Mouse (Mus musculus) CH12.LX (cell line): ENCODE data around the gene Hist1h2bk.
A peak's percentile ranks its signal among the peaks of the same experiment; 100 is the strongest.

Source experiments
- CHD2 ChIP-seq: IDR thresholded peaks from 2 replicates; pipeline ENCODE4 v1.6.1; 2011; ENCODE audit warnings: low read length, improper control_type of control experiment
- CTCF ChIP-seq, 2 experiments: IDR thresholded peaks in 1 of 2; conservative IDR thresholded peaks in 1 of 2; 2 replicates each; pipeline ENCODE4 v1.5.1; 2011 to 2012; ENCODE audit warnings: low read depth in 2 of 2, low read length in 2 of 2, improper control_type of control experiment in 1 of 2, inconsistent platforms in 1 of 2, mild to moderate bottlenecking in 1 of 2, moderate library complexity in 1 of 2
- E2F4 ChIP-seq: IDR thresholded peaks from 2 replicates; pipeline ENCODE4 v1.6.1; 2011; ENCODE audit warnings: low read depth, low read length, improper control_type of control experiment; ENCODE audit not compliant: insufficient replicate concordance
- EP300 ChIP-seq: IDR thresholded peaks from 2 replicates; pipeline ENCODE4 v1.6.1; 2011; ENCODE audit warnings: low read length, improper control_type of control experiment
- MEF2A ChIP-seq: IDR thresholded peaks from 2 replicates; pipeline ENCODE4 v1.6.1; 2014; ENCODE audit warnings: low read depth, mild to moderate bottlenecking, inconsistent platforms, low read length, improper control_type of control experiment, borderline replicate concordance
- MXI1 ChIP-seq: IDR thresholded peaks from 2 replicates; pipeline ENCODE4 v1.6.1; 2011; ENCODE audit warnings: mild to moderate bottlenecking, low read depth, low read length, improper control_type of control experiment
- NRF1 ChIP-seq: IDR thresholded peaks from 2 replicates; pipeline ENCODE4 v1.6.1; 2014; ENCODE audit warnings: low read depth, mild to moderate bottlenecking, inconsistent platforms, low read length, improper control_type of control experiment, moderate library complexity
- POLR2A ChIP-seq: IDR thresholded peaks from 2 replicates; pipeline ENCODE4 v1.6.1; 2011; ENCODE audit warnings: low read depth, mild to moderate bottlenecking, improper control_type of control experiment, low read length
- RAD21 ChIP-seq: IDR thresholded peaks from 2 replicates; pipeline ENCODE4 v1.6.1; 2011; ENCODE audit warnings: low read depth, mild to moderate bottlenecking, low read length, improper control_type of control experiment, moderate library complexity
- SMC3 ChIP-seq: IDR thresholded peaks from 2 replicates; pipeline ENCODE4 v1.6.1; 2011; ENCODE audit warnings: low read depth, low read length, improper control_type of control experiment
- USF1 ChIP-seq: IDR thresholded peaks from 2 replicates; pipeline ENCODE4 v1.6.1; 2014; ENCODE audit warnings: low read depth, mild to moderate bottlenecking, inconsistent platforms, low read length, improper control_type of control experiment
- USF2 ChIP-seq: conservative IDR thresholded peaks from 2 replicates; pipeline ENCODE4 v1.6.1; 2011; ENCODE audit warnings: low read depth, low read length, improper control_type of control experiment
- ZC3H11A ChIP-seq: IDR thresholded peaks from 2 replicates; pipeline ENCODE4 v1.6.1; 2012; ENCODE audit warnings: low read depth, mild to moderate bottlenecking, inconsistent platforms, low read length, improper control_type of control experiment
- ZKSCAN1 ChIP-seq: IDR thresholded peaks from 2 replicates; pipeline ENCODE4 v1.6.1; 2012; ENCODE audit warnings: low read depth, inconsistent platforms, low read length, improper control_type of control experiment, borderline replicate concordance

DNA sequence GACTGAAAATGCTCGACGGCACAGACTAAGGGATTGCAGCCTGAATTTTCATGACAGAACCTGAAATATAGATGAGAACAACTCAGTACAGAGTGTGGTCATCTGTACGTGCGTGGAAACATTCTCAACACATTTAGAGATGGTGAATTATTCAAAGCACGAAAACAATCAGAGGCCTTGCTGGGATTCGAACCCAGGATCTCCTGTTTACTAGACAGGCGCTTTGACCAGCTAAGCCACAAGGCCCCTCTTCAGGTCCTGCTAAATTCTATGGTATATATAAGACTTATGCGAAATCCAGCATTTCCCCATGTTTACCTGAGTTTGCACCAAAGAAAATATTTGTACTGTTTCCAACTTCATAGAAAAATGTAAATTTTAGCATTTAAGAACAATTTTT lies 5.7 kb upstream of the Hist1h2bk start:
- TF ChIP-seq USF1 (no peak), E2F4 (no peak), CTCF (conservative IDR thresholded peaks at IDR 0.05 in 1 of 2, IDR thresholded peaks at IDR 0.05 in 1 of 2; ENCODE audit: low read depth in 2 of 2, low read length in 2 of 2) (no peak), USF2 (no peak), MEF2A (no peak), CHD2 (no peak), ZKSCAN1 (no peak), EP300 (no peak), POLR2A (no peak), RAD21 (no peak), SMC3 (no peak), NRF1 (0 out of 2 replicates have a peak, but pooled peaks have one; percentile 5), MXI1 (no peak), ZC3H11A (no peak)
